Mouse (Mus musculus) ovary, adult 10 weeks (tissue): ENCODE results near the gene Olfr161. TPM values are rescaled to one million over a fixed set of nuclear protein-coding genes. Genes with fewer than 3 reads are reported as not detected.

Experiments
- polyA plus RNA-seq: library from polyadenylated mRNA; stranded (reverse); fragments of 350-450 nt; fragmentation: Illumina TruSeq; extraction: RNeasy Lipid Tissue Mini Kit (QIAGEN cat#74804); gene quantifications from one replicate; pipeline ENCODE4 v1.2.3, GENCODE M21; 2014

Olfr161 gene
- polyA plus RNA-seq = not detected

DNA sequence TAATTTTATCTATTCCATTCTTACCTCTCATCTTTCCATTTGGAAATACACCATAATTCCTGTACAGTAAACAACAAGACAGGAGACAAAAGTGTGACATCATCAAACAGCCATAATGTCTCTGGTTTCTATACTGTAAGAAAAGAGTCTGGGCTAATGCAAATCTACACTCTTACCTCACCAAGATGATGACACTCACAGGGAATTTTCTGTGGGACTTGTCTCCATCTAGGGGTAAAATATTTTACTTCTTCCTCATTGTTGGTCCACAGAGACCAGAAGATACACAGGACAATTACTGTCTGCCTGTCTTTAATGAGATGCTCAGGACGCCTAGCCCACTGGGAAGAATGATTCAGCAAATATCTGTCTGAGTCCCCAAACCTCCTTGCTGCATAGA is at the start of gene Olfr161:
Olfr161 (plus strand) TSS at position 352 of the 400 bp plus-strand sequence.

Other genes with a start within 250 kb of the Olfr161 start
- gene Mefv, start 127.1 kb downstream of the Olfr161 start, polyA plus RNA-seq = 0.14 TPM
- gene Zfp263, start 153.1 kb downstream of the Olfr161 start, polyA plus RNA-seq = 47.2 TPM
- not detected for gene Olfr15, start 239.8 kb downstream of the Olfr161 start, polyA plus RNA-seq